Mouse (Mus musculus) MEL (cell line): ENCODE measurements around the gene Cfap161. TPM values are rescaled to one million over a fixed set of nuclear protein-coding genes. Genes with fewer than 3 reads are reported as not detected.

ENCODE experiments used
- DNase-seq: peaks from one replicate; pipeline ENCODE4 v3.0.0; 2011; ENCODE audit warnings: low read depth, low spot score
- H3K27ac ChIP-seq: 2 replicates; pipeline ENCODE4 v1.5.1; 2012; ENCODE audit warnings: low read depth, mild to moderate bottlenecking, control low read depth, low read length, moderate library complexity; ENCODE audit not compliant: control insufficient read depth
- H3K27me3 ChIP-seq, 2 experiments: fragments of 150-350 bp in 1 of 2; sonication (generic) in 1 of 2; 2 replicates each; pipeline ENCODE4 v1.6.1; 2012; ENCODE audit warnings: low read length in 2 of 2, mild to moderate bottlenecking in 2 of 2, improper control_type of control experiment in 1 of 2, moderate library complexity in 1 of 2; ENCODE audit not compliant: insufficient read depth in 2 of 2, control insufficient read depth in 1 of 2
- H3K36me3 ChIP-seq, 2 experiments: 2 replicates each; pipeline ENCODE4 v1.6.1; 2012 to 2014; ENCODE audit warnings: low read length in 2 of 2, improper control_type of control experiment in 1 of 2, inconsistent platforms in 1 of 2, mild to moderate bottlenecking in 1 of 2; ENCODE audit not compliant: insufficient read depth in 2 of 2, control insufficient read depth in 1 of 2
- H3K4me1 ChIP-seq, 2 experiments: fragments of 150-350 bp in 1 of 2; sonication (generic) in 1 of 2; 2 replicates each; pipeline ENCODE4 v1.6.1; 2012; ENCODE audit warnings: low read length in 2 of 2, improper control_type of control experiment in 1 of 2, mild to moderate bottlenecking in 1 of 2; ENCODE audit not compliant: insufficient read depth in 2 of 2, control insufficient read depth in 1 of 2
- H3K4me3 ChIP-seq, 2 experiments: fragments of 150-350 bp in 1 of 2; sonication (generic) in 1 of 2; 2 replicates each; pipeline ENCODE4 v1.5.1; 2012; ENCODE audit warnings: low read depth in 2 of 2, low read length in 2 of 2, mild to moderate bottlenecking in 2 of 2, moderate library complexity in 2 of 2, control low read depth in 1 of 2, improper control_type of control experiment in 1 of 2; ENCODE audit not compliant: control insufficient read depth in 1 of 2, insufficient read depth in 1 of 2
- H3K79me2 ChIP-seq: 2 replicates; pipeline ENCODE4 v1.6.1; 2012; ENCODE audit warnings: mild to moderate bottlenecking, low read length, moderate library complexity; ENCODE audit not compliant: control insufficient read depth, poor library complexity, insufficient read depth
- H3K9ac ChIP-seq: 2 replicates; pipeline ENCODE4 v1.6.1; 2012; ENCODE audit warnings: low read depth, mild to moderate bottlenecking, control low read depth, low read length, moderate library complexity; ENCODE audit not compliant: control insufficient read depth, poor library complexity, severe bottlenecking
- H3K9me3 ChIP-seq: fragments of 150-350 bp; sonication (generic); replicated peaks from 2 replicates; pipeline ENCODE4 v1.6.1; 2012; ENCODE audit warnings: mild to moderate bottlenecking, low read length, improper control_type of control experiment, moderate library complexity; ENCODE audit not compliant: insufficient read depth
- CHD2 ChIP-seq: IDR thresholded peaks from 2 replicates; pipeline ENCODE4 v1.6.1; 2011; ENCODE audit warnings: low read length, improper control_type of control experiment
- EP300 ChIP-seq, 2 experiments: IDR thresholded peaks; 2 replicates each; pipeline ENCODE4 v1.6.1; 2011; ENCODE audit warnings: improper control_type of control experiment in 2 of 2, low read length in 2 of 2, low read depth in 1 of 2, mild to moderate bottlenecking in 1 of 2
- HCFC1 ChIP-seq: IDR thresholded peaks from 2 replicates; pipeline ENCODE4 v1.6.1; 2012; ENCODE audit warnings: low read depth, mild to moderate bottlenecking, inconsistent platforms, low read length, improper control_type of control experiment, moderate library complexity
- MXI1 ChIP-seq: IDR thresholded peaks from 2 replicates; pipeline ENCODE4 v1.6.1; 2011; ENCODE audit warnings: mild to moderate bottlenecking, low read depth, low read length, improper control_type of control experiment
- MYC ChIP-seq: IDR thresholded peaks from 2 replicates; pipeline ENCODE4 v1.6.1; 2011; ENCODE audit warnings: low read depth, mild to moderate bottlenecking, low read length, improper control_type of control experiment, moderate library complexity
- SMC3 ChIP-seq: IDR thresholded peaks from 2 replicates; pipeline ENCODE4 v1.6.1; 2011; ENCODE audit warnings: low read depth, low read length, improper control_type of control experiment
- TAL1 ChIP-seq: IDR thresholded peaks from 2 replicates; pipeline ENCODE4 v1.6.1; 2012; ENCODE audit warnings: mild to moderate bottlenecking, inconsistent platforms, low read length, moderate library complexity, mixed read lengths
- TCF12 ChIP-seq: IDR thresholded peaks from 2 replicates; pipeline ENCODE4 v1.6.1; 2014; ENCODE audit warnings: low read depth, mild to moderate bottlenecking, inconsistent platforms, low read length, improper control_type of control experiment, moderate library complexity
- UBTF ChIP-seq: IDR thresholded peaks from 2 replicates; pipeline ENCODE4 v1.6.1; 2012; ENCODE audit warnings: low read depth, mild to moderate bottlenecking, inconsistent platforms, low read length, improper control_type of control experiment, moderate library complexity, borderline replicate concordance; ENCODE audit not compliant: insufficient read depth
- USF1 ChIP-seq: IDR thresholded peaks from 2 replicates; pipeline ENCODE4 v1.6.1; 2014; ENCODE audit warnings: low read depth, mild to moderate bottlenecking, inconsistent platforms, low read length, improper control_type of control experiment, moderate library complexity
- USF2 ChIP-seq, 2 experiments: IDR thresholded peaks; 2 replicates each; pipeline ENCODE4 v1.6.1; 2011 to 2012; ENCODE audit warnings: improper control_type of control experiment in 2 of 2, low read length in 2 of 2, borderline replicate concordance in 1 of 2, inconsistent platforms in 1 of 2, low read depth in 1 of 2, mild to moderate bottlenecking in 1 of 2; ENCODE audit not compliant: insufficient read depth in 1 of 2
- ZC3H11A ChIP-seq: IDR thresholded peaks from 2 replicates; pipeline ENCODE4 v1.6.1; 2012; ENCODE audit warnings: low read depth, mild to moderate bottlenecking, inconsistent platforms, low read length, improper control_type of control experiment
- ZKSCAN1 ChIP-seq: IDR thresholded peaks from 2 replicates; pipeline ENCODE4 v1.6.1; 2012; ENCODE audit warnings: low read depth, mild to moderate bottlenecking, inconsistent platforms, low read length, improper control_type of control experiment, moderate library complexity
- polyA plus RNA-seq, 2 experiments: library from polyadenylated mRNA; stranded (reverse) in 1 of 2; unstranded in 1 of 2; fragments of >175 nt in 1 of 2; fragments of >200 nt in 1 of 2; gene quantifications; 2 replicates each; pipeline versions ENCODE4 v1.2.1 to v1.2.4; 2012; ENCODE audit warnings: low replicate concordance in 2 of 2, low read depth in 1 of 2; ENCODE audit not compliant: insufficient read length in 2 of 2, insufficient read depth in 1 of 2, missing spikeins in 1 of 2
- total RNA-seq: library from RNA; depleted of rRNA; stranded (reverse); fragments of 300-350 nt; gene quantifications from 2 replicates; pipeline ENCODE4 v1.2.3, GENCODE M21; 2012

Gene Cfap161
- total and polyA plus RNA-seq, 3 experiments: not detected

DNA sequence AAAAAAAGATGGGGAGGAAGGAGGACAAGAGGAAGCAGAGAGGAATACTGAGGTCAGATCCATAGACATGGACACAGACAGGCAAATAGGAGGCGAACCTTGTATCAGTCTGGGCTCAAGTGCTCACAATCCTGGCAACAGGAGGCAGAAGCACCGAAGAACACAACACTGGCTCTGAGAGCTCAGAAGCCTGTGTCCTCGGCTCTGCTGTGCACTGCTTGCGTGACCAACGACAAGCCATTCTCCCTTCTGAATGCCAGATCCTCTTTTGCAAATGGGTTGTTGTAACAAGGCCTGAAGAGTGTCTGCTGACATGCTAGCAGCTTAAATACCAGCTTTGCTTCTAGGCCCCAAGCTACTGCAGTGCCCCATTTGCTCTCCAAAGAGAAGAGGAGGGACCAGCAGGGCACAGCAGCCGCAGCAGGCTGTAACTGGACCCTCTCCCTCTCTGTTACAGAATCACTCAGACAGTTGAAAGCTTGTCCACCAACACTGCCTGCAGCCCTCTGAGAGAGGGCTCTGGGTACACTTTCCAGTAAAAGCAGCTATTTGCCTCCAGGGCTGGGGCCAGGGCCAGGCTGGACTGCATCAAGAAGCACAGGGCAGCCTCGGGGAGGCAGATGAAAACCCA is 54.9 kb downstream of the Cfap161 start:
- H3K27me3 ChIP-seq: no peaks in the 10 kb centered on the region
- TF ChIP-seq ZC3H11A: no peak
- TF ChIP-seq MXI1: no peak
- TF ChIP-seq USF1: no peak
- TF ChIP-seq SMC3: no peak
- TF ChIP-seq USF2 (IDR thresholded peaks at IDR 0.05; ENCODE audit: borderline replicate concordance in 1 of 2, insufficient read depth in 1 of 2, low read depth in 1 of 2, low read length in 2 of 2): no peak
- no peak for TF ChIP-seq UBTF
- TF ChIP-seq MYC: no peak
- TF ChIP-seq, all 39 proteins: peak for 0
- DNase-seq: no peak
- Histone ChIP-seq H3K27ac (no peak overlapping the region), H3K4me3 (no peak overlapping the region), H3K36me3 (no peaks in the 10 kb centered on the region), H3K79me2 (no peaks in the 10 kb centered on the region), H3K9me3 (no peaks in the 10 kb centered on the region), H3K4me1 (no peaks in the 10 kb centered on the region), H3K9ac (no peak overlapping the region)

DNA sequence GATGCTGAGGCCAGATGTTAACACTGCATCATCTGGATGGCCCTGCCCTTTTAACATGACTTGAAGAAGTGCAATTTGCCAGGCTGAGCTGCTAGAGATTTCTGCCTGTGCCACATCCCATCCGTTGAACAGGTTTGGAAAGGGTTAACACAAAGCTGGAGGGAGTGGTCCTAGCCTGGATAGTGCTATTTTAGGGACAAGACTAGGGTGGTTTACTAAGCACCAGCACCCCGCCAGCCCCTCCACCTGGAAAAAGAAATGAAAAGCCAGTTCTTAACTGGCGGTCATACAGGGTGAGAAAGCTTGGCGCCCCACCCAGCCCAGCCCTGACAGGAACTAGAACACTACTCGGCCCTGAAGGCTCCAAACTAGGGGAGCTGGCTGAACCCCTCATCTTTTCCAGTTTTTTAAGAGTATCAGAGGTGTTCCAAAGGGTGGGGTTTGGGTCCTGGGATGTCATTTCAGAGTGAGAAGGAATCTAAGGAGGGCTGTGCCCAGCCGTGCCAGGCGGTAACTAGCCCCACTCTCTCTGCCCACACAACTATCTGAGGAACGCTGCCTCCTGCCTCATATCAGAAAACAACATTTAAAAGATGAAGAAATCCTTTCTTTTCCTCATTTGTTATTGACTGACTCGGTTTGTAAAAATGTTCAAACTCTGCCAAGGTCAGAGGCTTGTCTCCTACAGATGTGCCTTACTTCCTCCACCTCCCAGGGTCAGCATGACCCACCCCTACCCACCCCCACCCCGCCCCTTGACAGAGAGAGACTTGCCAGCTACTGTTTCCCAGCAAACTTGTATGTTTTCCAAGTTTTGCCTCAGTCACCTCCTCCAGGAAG is 55.8 kb downstream of the Cfap161 start:
- no peak overlapping the region for H3K4me3 ChIP-seq
- no peak for TF ChIP-seq EP300 (IDR thresholded peaks at IDR 0.05; ENCODE audit: low read depth in 1 of 2, low read length in 2 of 2)
- no peaks in the 10 kb centered on the region for H3K36me3 ChIP-seq
- no peaks in the 10 kb centered on the region for H3K79me2 ChIP-seq
- H3K9me3 ChIP-seq: no peaks in the 10 kb centered on the region
- no peaks in the 10 kb centered on the region for H3K27me3 ChIP-seq
- H3K4me1 ChIP-seq: no peaks in the 10 kb centered on the region
- no peak overlapping the region for H3K9ac ChIP-seq
- no peak overlapping the region for H3K27ac ChIP-seq
- DNase-seq: no peak

DNA sequence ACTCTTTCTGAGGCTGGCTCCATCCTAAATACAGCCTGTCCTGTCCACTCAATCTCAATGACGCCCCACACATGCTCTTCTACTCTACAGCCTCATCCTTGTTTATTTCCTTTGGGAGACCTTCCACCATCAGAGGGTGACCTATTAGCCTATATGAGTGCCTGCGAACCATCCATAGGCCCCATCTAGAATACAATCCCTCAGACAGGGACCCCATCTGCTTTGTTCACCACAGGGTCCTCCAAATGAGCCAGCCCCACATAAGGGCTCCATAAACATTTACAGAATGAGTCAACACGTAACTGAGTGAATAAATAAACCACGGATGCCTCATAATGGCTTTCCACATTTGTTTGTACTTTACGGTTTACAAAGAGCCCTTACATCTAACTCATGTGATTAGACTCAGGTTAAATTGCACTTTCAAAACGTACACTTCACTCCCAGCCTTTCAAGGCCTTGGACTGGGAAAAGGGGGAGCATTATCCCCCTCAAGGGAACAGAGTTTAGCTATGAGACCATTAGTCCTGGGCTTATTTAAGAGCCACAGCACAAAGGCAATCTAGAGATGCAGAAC is 56.7 kb downstream of the Cfap161 start:
- no peak for DNase-seq
- Histone ChIP-seq H3K27ac (no peak overlapping the region), H3K4me1 (no peaks in the 10 kb centered on the region), H3K27me3 (no peaks in the 10 kb centered on the region), H3K4me3 (no peak overlapping the region), H3K9me3 (no peaks in the 10 kb centered on the region), H3K36me3 (no peaks in the 10 kb centered on the region), H3K79me2 (no peaks in the 10 kb centered on the region), H3K9ac (no peak overlapping the region)
- TF ChIP-seq CHD2: no peak
- TF ChIP-seq SMC3: no peak
- TF ChIP-seq HCFC1: no peak
- no peak for TF ChIP-seq TCF12
- no peak for TF ChIP-seq UBTF
- TF ChIP-seq ZKSCAN1: no peak
- no peak for TF ChIP-seq TAL1
- no peak for TF ChIP-seq EP300 (IDR thresholded peaks at IDR 0.05; ENCODE audit: low read depth in 1 of 2, low read length in 2 of 2)
- TF ChIP-seq USF2 (IDR thresholded peaks at IDR 0.05; ENCODE audit: borderline replicate concordance in 1 of 2, insufficient read depth in 1 of 2, low read depth in 1 of 2, low read length in 2 of 2): no peak
